Mouse (Mus musculus) urinary bladder, postnatal 10 days (tissue): Measurements from ENCODE around the gene Tekt1.
"Not testable (repeated sequence)": the region's sequence is repeated elsewhere in the genome, so short reads cannot be mapped to it uniquely, and the experiment has no call there.

Experiments used
- DNase-seq: peaks from one replicate; pipeline ENCODE4 v3.0.0; 2022; ENCODE audit warnings: low spot score

The Tekt1 gene

DNA sequence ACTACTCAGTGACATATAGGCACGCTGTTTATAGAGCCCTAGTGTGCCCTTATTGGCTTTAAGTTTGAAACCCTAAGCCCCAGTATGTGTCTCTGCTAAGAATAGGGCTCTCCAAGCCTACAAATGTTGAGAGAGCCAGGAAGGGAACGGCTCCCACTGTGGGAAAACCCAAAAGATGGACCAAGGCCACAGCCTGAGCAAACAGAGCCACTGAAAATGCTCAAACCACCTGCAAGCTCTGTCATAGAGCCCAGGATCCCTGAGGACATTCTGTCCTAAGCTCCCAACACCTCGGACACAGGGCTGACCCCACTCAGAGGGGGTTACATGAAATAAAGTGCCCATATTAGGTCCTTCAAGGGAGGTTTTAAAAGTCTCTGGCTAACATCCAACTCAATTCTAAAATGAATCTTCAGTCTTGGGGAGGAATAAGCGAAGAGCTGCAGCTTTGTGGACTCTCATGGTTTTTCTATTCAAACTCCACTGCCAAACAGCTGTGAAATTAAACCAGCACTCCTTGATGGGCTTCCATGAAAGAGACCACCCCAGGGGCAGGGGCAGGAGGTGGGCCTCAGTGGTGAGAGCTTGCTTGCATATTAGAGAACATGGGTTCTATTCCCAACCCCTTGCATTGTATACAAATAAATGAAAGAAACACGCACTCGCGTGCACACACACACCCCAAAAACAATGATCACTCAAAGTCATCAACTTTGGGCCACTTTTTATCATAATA lies 27.3 kb upstream of the Tekt1 start:
- DNase-seq: no peak

DNA sequence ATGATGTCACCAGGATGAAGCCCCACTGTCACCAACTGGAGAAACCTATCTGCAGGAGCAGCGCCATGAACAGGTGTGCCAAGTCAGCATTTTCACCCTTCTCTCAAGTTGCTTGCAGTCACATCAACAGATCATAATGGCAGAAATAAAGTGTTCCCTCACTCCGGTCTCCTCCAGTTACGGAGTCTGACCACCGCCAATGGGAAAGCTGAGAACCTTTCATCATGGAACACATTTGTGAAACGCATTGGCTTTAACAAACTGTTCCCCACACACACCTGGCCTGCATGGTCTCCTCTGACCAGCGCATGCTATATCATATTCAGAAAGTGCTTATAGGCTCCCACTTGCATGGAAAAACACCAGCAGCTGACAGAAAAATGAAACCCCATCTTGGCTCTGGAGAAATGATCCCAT lies 25.9 kb upstream of the Tekt1 start:
- no peak for DNase-seq

DNA sequence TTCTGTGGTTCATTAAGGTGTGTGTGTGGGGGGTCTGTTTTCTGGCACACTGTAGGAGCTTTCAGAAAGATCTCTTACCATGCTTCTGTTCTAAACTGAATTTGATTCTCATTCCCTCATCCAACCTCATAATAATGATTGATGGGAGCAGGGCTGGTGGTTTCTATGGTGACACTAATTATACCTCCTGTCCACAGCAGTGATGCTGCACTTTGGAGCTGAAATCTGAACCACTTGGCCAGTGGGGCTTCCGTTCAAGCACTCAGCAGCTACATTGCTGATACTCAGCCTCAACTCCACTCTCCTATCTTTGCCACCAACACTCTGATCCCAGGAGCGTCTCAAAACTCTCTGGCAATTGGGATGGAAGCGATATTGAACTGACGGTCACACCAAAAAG lies 17.1 kb upstream of the Tekt1 start:
- no peak for DNase-seq

DNA sequence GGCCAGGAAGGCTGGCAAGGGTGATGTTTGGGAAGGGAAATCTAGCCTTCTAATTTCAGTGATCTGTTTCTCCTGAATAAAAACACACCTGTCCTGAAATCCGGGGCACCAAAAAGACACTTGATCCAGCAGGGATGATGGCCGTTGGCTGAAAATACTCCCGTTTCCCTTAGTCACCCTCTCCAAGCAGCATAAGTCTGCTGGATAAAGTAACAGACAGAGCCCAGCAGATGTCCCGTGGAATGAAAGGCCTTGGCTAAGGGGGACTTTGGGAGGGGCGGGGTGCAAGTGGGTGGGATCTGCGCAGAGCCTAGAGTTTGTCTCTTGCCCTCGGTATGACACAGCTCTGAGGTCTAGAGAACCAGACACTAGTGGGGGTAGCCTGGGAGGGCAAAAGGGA lies 16.0 kb upstream of the Tekt1 start:
- no peak for DNase-seq

DNA sequence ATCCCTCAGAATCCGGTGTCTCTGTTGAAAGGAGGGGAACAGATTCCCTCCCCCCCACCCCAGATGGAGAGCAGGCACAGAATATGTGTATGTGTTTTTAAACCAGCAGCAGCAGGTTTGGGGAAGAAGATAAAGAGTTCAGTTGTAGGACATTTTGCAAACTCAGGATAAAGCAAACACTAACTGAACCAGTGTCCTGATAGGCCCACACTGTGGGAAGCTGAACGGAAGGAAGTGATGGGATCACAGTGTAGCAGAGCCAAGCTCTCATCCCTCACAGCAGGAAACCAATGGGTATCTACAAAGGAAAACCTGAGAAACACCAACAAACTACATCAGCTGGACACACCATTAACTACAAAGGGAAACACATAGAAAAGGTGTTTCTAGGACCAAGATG lies 14.3 kb upstream of the Tekt1 start:
- no peak for DNase-seq

DNA sequence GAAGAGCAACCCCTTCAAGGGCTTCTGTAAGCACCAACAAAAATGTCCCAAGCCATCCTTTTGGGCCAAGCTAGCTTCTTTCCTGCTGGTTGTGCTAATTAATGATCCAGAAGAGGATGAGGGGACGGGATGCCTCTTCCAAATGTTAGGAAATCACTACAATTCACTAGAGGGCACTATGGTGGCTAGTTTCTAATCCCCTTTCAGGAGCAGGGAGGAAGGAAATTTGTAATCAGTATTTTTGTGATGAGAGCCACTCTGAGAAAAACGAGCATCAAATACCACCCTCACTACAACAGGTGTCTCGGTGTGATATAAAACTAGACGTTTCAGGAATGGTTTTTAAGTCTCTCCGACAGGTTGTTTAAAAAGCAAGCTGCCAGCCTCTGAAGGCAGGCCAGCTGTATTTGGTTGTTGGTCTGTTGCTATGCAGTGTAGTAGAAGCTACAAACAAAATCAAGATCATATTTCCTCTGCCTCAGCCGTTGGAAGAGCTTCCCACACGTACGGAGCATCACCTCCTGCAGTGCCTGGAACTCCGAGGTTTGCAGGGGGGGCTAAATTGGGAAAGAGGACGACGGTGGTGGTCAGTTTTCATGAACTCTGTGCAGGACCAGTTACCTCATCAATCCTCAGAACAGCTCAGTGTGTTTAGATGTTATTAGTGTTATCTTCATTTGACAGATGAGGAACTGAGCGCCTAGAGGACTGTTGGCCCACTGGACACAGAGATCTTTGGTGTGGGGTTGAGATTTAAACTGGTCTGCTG lies 7.8 kb upstream of the Tekt1 start:
- DNase-seq: no peak

DNA sequence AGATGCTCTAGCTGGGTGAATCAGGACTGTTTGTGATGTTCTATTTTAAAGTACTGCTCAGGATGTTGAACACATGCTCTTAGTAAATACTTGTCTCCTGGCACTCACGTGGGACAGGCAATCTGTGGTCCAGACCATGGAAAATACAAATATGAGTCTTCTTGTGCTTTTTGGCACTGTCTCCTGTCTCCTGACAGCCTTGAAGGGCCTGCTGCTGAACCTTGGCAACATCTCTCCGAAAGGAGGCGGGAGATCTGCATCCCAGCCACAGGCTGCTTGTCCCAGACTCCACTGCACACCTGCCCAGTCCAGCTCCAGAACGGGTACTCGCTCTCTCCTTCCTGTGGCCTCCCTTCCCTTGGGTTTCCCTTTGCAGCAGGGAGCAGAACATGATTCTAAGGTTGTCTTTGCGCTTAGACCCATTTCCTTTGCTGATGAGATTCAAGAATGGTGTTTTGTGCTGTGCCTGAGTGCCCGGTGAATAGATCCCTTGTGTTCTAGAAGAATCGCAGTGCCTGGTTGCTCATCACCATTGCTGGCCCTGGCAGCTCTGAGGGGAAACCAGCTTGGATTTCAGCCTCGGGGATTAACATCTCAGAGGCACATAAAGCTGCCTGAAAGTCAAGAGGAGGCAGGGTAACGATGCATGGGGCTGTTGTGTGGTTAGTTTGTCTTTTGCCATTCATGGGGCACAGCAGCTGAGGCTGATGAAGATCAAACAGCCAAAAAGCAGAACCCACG lies 5.9 kb upstream of the Tekt1 start:
- DNase-seq: no peak

DNA sequence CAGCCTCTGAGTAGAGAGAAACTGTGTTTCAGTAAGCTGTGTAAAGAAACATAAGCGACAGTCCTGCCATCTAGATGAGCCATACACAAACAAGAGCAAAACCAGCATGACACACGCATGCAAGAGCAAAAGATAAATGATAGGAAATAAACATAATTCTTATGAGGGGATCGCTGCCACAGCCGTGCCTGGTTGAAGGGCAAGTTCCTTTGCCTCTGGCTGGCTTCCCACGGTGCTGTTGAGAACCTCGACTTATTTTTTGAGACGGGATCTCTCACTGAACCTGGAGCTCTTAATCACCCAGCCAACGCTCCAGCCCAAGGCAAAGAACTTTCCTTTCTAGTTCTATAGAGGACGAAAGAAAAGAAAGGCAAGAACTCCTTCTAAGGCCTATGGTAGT lies 3.9 kb upstream of the Tekt1 start:
- no peak for DNase-seq

DNA sequence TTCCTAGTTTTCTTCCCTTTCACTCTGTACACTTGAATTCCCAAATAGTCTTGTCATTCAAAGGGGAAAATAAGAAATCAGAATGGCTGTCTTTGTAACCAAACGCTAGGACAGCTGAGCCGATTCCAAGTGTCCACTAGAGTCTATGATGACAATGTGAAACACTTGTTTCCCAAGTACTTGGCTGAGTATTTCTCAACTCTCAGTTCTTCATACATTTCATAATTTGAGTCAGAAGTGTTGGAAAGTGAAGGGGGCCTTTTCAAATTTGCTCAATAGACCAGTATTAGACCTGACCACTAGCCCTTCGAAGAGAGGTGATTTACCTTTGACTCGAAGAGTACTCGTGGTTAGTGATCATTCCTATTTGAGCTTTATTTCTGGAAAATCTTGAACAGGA lies 2.3 kb upstream of the Tekt1 start:
- no peak for DNase-seq

DNA sequence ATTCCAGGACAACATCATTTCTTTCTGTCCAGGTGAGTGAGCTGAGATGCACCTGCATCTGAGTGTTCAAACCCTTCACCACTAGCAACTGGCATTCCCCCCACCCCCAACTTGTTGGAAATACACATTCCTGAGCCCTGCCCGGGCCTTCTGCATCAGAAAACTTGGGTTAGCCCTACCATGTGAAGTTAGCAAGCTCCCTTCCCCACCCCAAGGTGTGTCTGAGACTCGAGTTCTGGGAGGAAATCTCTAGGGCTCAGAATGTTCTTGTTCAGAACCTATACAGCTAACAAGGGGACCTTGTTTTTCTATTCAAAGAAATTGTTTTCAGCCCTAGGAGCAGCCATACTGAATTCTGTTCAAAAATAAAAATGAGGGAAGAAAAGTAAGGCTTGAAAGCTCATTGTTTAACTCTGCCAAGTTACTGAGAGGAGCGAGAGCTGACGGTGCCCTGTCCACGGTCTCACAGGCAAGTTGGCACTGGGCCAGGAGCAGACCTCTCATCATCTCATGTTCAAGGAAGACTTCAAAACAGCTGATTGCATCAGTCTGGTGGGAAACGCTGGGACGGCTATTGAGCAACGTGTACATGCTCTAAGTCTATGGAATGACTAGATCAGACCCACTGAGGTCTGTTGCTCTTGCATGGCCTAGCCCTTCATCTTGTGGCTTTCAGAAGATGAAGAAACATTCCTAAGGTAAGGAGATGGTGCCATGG lies 1.4 kb upstream of the Tekt1 start:
- no peak for DNase-seq

DNA sequence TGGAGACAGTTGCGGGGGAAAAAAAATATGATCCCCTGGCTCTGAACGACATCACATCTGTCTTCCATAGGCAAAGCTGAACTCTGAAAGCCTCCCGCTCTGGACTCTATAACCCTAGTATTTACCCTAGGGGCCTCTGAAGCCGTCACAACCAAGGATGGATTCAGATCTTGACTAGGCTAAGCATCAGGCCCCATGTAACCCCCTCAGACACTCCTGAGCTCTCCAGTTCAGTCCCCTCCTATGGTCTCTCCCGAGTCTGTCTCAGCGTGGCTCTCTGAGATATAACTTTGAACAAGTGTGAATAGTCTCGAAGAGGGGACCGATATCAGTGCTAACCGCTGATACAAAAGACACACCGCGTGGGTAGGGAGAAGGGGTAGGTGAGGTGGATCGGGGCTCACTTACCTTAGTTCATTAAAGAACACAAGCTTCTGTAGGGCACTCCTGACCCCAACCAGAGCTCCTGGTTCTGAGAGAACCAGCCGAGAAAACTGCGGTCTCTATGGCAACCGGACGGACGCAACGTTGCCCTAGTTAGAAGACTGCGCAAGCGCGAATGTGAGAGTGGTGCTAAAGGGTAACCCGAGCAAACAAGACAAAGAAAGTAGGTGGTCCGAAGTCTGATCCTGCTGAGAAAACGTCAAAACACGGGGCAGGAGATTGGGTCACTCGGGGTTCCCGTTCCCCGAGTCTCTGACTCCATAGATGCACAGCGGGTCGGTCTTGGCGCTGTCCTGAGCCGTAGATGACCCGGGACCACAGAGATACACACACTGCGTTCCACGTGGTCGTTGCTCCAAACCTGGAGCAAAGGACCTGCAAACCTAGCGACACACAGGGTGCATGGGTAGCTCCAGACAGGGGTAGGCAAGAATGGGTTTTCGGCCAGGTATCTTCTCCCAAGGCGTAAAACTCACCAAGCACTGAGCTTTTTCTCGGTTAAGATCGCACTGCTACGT lies 576 bp downstream of the Tekt1 start:
- DNase-seq: no peak

DNA sequence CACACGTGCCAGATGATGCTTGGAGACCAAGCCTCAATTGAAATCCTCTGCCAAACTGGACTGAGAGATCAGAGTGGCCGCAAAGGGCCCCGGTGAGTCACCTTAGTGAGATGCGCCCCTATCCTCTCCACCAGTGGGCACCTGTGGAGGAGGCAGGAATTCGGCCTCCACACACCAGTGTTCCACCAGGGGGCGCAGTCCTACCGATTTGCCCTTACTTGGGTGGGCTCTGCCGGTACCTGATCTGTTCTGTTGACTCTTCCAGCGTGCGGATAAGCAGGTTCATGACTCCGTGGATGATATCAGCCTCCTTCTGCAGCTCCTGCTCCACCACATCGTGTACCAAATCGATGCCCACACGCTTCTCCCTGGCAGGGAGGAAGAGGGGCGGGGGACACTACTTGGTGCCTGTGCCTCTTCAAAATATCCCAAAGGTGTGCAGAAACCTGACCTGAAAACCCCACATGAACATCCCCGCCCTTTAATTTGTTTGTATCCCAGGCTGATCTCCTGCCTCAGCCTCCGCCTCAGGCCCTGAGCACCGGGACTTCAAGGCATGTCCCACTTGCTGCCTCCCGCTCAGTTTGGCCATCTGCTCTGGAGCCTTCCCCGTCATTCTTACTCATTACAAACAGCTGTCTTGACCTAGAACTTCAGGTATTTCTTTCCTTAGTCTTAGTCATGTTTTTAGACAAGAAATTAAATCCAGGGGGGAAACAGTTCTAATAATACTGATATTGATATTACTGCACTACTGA lies 7.1 kb downstream of the Tekt1 start:
- peak; percentile 41 for DNase-seq

DNA sequence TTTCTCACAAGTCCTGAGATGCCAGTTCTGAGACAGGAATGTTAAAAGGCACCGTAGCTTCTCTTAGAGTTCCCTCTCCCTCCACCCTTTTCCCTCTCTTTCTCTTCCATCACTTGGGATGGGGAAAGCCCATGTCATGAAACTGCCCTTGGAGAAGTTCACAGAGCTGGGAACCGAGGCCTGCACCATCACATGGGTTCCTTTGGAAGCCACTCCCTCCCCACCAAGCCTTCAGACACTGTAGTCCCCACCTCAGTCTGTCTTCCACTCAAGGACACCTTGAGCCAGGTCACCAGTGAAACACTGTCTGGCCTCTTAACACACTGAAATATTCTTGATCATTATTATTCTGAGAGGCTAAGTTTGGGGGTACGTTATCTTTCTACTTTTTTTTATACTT lies 9.1 kb downstream of the Tekt1 start:
- DNase-seq: no peak

DNA sequence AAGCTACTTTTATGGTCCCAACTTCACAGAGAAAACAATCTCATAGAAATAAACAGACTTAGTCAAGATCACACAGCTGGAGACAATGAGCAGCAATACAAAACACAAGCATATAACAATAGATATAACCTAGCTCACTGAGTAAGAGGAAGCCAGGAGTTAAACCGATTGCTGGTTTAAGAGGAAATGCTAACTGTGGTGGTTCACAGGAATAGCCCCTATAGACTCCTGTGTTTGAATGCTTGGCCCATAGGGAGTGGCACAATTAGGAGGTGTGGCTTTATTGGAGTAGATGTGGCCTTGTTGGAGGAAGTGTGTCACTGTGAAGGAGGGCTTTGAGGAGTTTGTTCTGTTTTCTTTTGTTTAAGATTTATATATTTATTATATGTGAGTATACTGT lies 10.0 kb downstream of the Tekt1 start:
- no peak for DNase-seq

DNA sequence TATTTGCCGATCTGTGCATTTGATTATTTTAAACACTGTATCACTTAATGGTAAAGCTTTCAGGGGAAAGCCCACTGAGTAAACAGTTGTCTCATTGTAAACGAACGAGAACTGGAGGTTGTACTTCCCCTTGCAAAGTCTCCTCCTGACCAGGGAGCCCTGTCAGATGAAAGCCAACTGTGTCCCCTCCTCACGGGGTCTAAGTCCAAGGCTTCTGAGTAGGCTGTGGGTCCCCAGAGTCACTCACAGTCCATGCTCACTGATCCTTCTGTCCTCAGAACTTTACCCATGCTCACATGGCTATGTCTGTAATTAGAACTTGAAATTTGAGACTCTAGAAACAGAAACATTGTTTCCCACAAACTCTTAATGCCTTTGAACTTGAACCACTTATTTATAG lies 12.6 kb downstream of the Tekt1 start:
- no peak for DNase-seq

DNA sequence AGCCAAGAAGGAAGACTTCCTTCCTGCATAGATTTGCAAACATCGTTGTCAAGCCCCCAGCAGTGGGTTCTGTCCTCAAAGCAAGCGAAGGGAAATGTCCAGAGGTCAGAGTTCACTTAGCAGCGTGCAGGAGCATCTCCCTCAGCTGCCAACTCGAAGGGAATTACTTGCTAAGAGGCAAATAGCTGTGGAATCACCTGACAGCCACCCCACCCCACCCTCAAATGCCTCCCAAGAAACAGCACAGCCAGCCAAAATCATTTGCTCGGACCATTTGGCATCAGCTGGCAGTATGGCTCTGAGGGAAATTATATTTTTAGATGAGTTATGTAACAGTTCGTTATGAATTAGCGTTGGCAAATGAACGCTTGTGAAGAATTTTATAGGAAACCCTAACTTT lies 13.2 kb downstream of the Tekt1 start:
- no peak for DNase-seq

DNA sequence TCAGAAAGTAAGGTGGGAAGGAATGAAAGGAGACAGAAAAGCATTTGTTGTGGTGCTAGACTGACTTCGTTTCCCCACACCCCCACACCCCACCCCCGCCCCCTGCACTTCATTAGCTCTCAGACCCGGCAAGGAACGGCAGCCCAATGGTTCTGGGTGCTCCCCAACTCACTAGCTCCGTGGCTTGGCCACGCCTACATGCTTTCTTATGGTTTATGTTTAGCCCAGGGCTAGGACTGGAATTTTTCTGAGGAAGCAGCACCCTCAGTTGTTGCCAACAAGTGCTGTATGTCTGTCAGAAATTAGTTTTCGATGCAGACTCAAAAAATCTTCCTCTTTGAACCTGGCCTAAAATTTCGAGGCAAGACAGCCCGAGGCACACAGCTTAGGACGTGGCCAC lies 13.7 kb downstream of the Tekt1 start:
- DNase-seq: no peak

DNA sequence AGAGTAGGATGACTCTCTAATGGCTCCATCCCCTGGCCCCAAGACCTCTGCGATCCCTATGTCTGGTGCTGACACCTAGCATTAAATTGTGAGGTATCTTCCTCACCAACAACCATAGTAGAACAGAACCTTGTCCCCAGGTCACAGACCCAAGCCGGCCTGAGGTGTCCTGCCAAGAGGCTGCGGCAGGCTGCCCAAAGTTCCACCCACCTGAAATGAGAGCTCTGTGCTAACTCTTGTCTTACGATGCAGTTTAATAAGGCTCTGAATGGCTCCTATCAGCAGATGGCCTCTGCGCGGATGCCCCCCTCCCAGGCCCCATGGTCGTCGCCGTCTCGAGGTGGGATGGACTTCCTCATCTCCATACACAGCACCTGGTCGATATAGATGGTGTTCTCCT lies 17.8 kb downstream of the Tekt1 start:
- DNase-seq: no peak

DNA sequence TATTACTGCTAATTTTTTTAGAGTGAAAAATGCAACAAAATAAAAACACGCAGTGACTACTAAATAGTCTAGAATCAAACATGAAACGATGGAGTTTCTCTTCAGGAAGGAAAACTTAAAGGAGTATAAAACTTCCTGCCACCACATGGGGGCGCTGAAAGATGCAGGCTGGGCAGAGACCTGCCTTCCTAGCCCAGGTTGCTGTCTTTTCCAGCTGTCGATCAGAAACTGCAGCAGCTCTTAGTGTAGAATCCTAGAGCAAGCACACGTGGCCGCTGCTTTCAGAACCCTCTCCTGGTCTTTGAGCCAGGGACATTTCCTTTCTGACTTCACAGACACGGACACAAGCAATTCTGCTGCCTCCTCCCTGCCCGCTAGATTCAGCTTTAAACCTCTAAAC lies 18.3 kb downstream of the Tekt1 start:
- no peak for DNase-seq

DNA sequence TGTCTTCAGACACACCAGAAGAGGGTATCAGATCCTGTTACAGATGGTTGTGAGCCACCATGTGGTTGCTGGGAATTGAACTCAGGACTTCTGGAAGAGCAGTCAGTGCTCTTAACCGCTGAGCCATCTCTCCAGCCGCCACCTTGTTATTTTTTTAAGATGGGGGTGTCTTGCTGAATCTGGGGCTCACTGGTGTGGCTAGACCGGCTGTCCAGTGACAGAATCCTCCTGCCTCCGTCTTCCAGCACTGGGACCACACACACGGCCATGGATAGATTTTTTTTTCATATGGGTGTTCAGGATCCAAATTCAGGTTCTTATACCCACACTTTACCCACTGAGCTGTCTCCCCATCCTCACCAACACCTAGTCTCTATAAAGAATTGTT lies 19.0 kb downstream of the Tekt1 start:
- DNase-seq: not testable (repeated sequence)
